In genomic region chr11:61349337-61349736, GRCm38 (mm10) we compare ENCODE assay signal across 9 mouse cellular contexts. TPM values are rescaled to one million over a fixed set of nuclear protein-coding genes. Genes with fewer than 3 reads are reported as not detected.
DNase-seq lines count a peak whose midpoint lies in the region; ATAC-seq and TF ChIP-seq lines count a peak whose summit lies in the region.
"Had no signal": no experiment of that assay in that cellular context is flagged by ENCODE, and none has a peak within 500 bp of the region (broad histone marks: within the 10 kb centered on the region; RNA-seq: fewer than 3 reads in every experiment).

No protein-coding gene starts in this region.

- no peak overlapping the region for H3K27ac ChIP-seq in spleen, adult 2 months (ENCODE audit: insufficient read depth, low read length)
- H3K27ac ChIP-seq in hindbrain, embryonic 12.5 days = no peak overlapping the region
- H3K27ac ChIP-seq: limb, embryonic 13.5 days had no signal

- H3K4me1 ChIP-seq in spleen, adult 2 months (ENCODE audit: control insufficient read depth, insufficient read depth, insufficient read length) = no peaks in the 10 kb centered on the region
- H3K4me1 ChIP-seq in hindbrain, embryonic 12.5 days = no peaks in the 10 kb centered on the region
- H3K4me1 ChIP-seq: limb, embryonic 13.5 days had no signal

- 5% methylated on average over 8 of the region's 8 CpGs for WGBS in spleen, adult 2 months
- WGBS in hindbrain, embryonic 12.5 days = 16% methylated on average over 8 of the region's 8 CpGs

- H3K9ac ChIP-seq in hindbrain, embryonic 12.5 days = no peak overlapping the region
- H3K9ac ChIP-seq: limb, embryonic 13.5 days had no signal

- intact Hi-C loops in heart, postnatal 10 days (cut with DNase I) = loop anchor here (1.0 to 5.0 kb wide), 5 partner anchors 38 to 368 kb away; no protein-coding TSS in a partner anchor

- no peak overlapping the region for H3K4me3 ChIP-seq in spleen, adult 2 months (ENCODE audit: extremely low read depth, insufficient read depth, insufficient read length)
- no peak overlapping the region for H3K4me3 ChIP-seq in hindbrain, embryonic 12.5 days
- H3K4me3 ChIP-seq: limb, embryonic 13.5 days had no signal

- ATAC-seq in hindbrain, embryonic 12.5 days (ENCODE audit: low FRiP score) = no peak

- no peaks in the 10 kb centered on the region for H3K36me3 ChIP-seq in spleen, adult 2 months (ENCODE audit: control insufficient read depth, insufficient read depth, low read length)
- H3K36me3 ChIP-seq in hindbrain, embryonic 12.5 days = no peaks in the 10 kb centered on the region
- H3K36me3 ChIP-seq: limb, embryonic 13.5 days had no signal

- no peak overlapping the region for H3K4me2 ChIP-seq in hindbrain, embryonic 12.5 days (replicated peaks)
- H3K4me2 ChIP-seq: limb, embryonic 13.5 days had no signal

- no peaks in the 10 kb centered on the region for H3K27me3 ChIP-seq in spleen, adult 2 months (ENCODE audit: control insufficient read depth, insufficient read depth, low read length)
- no peaks in the 10 kb centered on the region; the same call in 1 of the 2 replicates for H3K27me3 ChIP-seq in hindbrain, embryonic 12.5 days

- H3K9me3 ChIP-seq in hindbrain, embryonic 12.5 days (replicated peaks) = no peaks in the 10 kb centered on the region
- H3K9me3 ChIP-seq: limb, embryonic 13.5 days had no signal

- peak; percentile 55 to 78 for DNase-seq in CD8-positive naive resting alpha-beta T cell, adult 2 months (ENCODE audit: low read depth in 2 of 2, low spot score in 2 of 2)
- DNase-seq in R1 (ENCODE audit: low read depth, low spot score) = peak; percentile 89
- peak; percentile 35 to 58 for DNase-seq in cerebellum, postnatal 4 days (ENCODE audit: low spot score in 2 of 2)
- DNase-seq in heart, postnatal 10 days = peak; percentile 83 to 85
- peak; percentile 39 for DNase-seq in layer of hippocampus, adult 9-11 months
- DNase-seq in lung, postnatal 4 days = peak; percentile 69 to 83
- DNase-seq in spleen, adult 2 months (ENCODE audit: low read depth in 1 of 2, low spot score in 2 of 2) = peak; percentile 49 to 69

- TF ChIP-seq CTCF in spleen, adult 2 months (IDR thresholded peaks at IDR 0.05; ENCODE audit: extremely low read depth, insufficient read depth, insufficient read length, insufficient replicate concordance) = peak; percentile 53; the same call in 1 of the 2 replicates

- no peak for TF ChIP-seq POLR2A in spleen, adult 2 months (IDR thresholded peaks at IDR 0.05; ENCODE audit: low read depth, low read length)

RNA-seq across cellular contexts. Expression of gene Slc47a2, which starts 6.7 kb away (rescaled TPM):
- total RNA-seq in heart, postnatal 10 days (2021) = under 1 TPM; 0.10 TPM
- not detected in 2 replicates for polyA plus RNA-seq in spleen, adult 2 months (2012; rRNA removed)
- not detected in 2 replicates for polyA plus RNA-seq in hindbrain, embryonic 12.5 days (2016; fragmentation: Nextera tagmentation; extraction: Ambion mirVana)

RNA-seq across cellular contexts. Expression of gene Slc47a1, which starts 28.8 kb away (rescaled TPM):
- total RNA-seq in heart, postnatal 10 days (2021) = 10 to 100 TPM; 34.7 to 35.6 TPM
- polyA plus RNA-seq in spleen, adult 2 months (2012; rRNA removed) = 0.09 TPM in 1 of 2 replicates, not detected in the other
- 0.10 and 0.20 TPM in 2 replicates for polyA plus RNA-seq in hindbrain, embryonic 12.5 days (2016; fragmentation: Nextera tagmentation; extraction: Ambion mirVana)

Comparison
In these comparisons a context has a peak if more than half of its experiments do, and no peak if none do; other contexts are left out.
1. DNase-seq: peak in every context shown above with its lines; median percentile 89 in R1; 84 in heart, postnatal 10 days; 76 in lung, postnatal 4 days; 66 in CD8-positive naive resting alpha-beta T cell, adult 2 months; 59 in spleen, adult 2 months; 46 in cerebellum, postnatal 4 days; 39 in layer of hippocampus, adult 9-11 months.